Mouse (Mus musculus) gastrocnemius, adult 18-20 months (tissue): ENCODE data around the gene Defa20. TPM values are rescaled to one million over a fixed set of nuclear protein-coding genes. Genes with fewer than 3 reads are reported as not detected.
"Not testable (repeated sequence)": the region's sequence is repeated elsewhere in the genome, so short reads cannot be mapped to it uniquely, and the experiment has no call there.

Experiments
- DNase-seq: peaks from one replicate; pipeline ENCODE4 v3.0.0; 2021; ENCODE audit warnings: low spot score
- long read RNA-seq, 2 experiments: library from polyadenylated mRNA; stranded (forward); transcript quantifications; one replicate each; pipeline ENCODE4 v2.0.0; 2021
- total RNA-seq, 2 experiments: library from RNA; stranded (reverse); gene quantifications; 2 replicates each; pipeline ENCODE4 v1.2.3; 2021

The Defa20 gene
- not detected for total RNA-seq
- long read RNA-seq, experiment 1 = 0 reads
- long read RNA-seq, experiment 2 = 0 reads

DNA sequence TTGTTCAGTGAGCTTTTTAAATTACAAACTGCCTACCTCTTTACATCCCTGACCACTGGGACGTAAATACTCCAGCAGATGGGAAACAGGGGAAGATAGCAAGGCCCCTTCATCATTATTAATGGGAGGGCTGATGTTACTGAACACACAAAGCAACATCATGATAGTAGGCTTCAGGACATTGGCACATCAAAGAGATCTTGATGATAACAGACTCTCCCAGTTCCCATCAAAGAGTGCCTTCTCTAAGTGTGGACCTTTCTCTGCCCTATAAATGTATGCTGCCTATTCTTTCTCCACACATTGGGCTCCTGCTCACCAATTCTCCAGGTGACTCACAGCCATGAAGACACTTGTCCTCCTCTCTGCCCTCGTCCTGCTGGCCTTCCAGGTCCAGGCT, at the start of gene Defa20:
Gene Defa20, plus strand, starts transcription at position 301 of the 400 bp plus-strand sequence.
- not testable (repeated sequence) for DNase-seq

GRCm38 (mm10) chr8:21528732-21529131, 19.7 kb downstream of the Defa20 start, which contains the start of gene Defa32:
Gene Defa32, plus strand, starts transcription at chr8:21529032.
- DNase-seq = not testable (repeated sequence)

Other genes with a start within 250 kb of the Defa20 start
- not detected for gene Defa27, start 193.7 kb upstream of the Defa20 start, total RNA-seq
- gene Defa29, start 182.2 kb upstream of the Defa20 start, total RNA-seq = not detected
- gene Defa2, start 130.7 kb upstream of the Defa20 start, total RNA-seq = not detected
- gene Defa33, start 117.4 kb upstream of the Defa20 start, total RNA-seq = not detected
- not detected for gene Defa36, start 81.8 kb upstream of the Defa20 start, total RNA-seq
- gene Gm7849, start 52.7 kb upstream of the Defa20 start, total RNA-seq = not detected
- not detected for gene Defa32, start 19.8 kb downstream of the Defa20 start, total RNA-seq
- gene Defa37, start 56.1 kb downstream of the Defa20 start, total RNA-seq = not detected
- not detected for gene Defa28, start 73.7 kb downstream of the Defa20 start, total RNA-seq
- not detected for gene Gm7861, start 85.2 kb downstream of the Defa20 start, total RNA-seq
- gene Defa26, start 108.9 kb downstream of the Defa20 start, total RNA-seq = not detected
- gene Defa17, start 146.5 kb downstream of the Defa20 start, total RNA-seq = not detected
- gene Defa34, start 156.5 kb downstream of the Defa20 start, total RNA-seq = not detected
- not detected for gene AY761184, start 194.4 kb downstream of the Defa20 start, total RNA-seq
- gene Defa24, start 225.2 kb downstream of the Defa20 start, total RNA-seq = not detected